Mouse (Mus musculus) embryonic facial prominence, embryonic 11.5 days (tissue): Measurements from ENCODE around the gene Taok3. TPM values are rescaled to one million over a fixed set of nuclear protein-coding genes. Genes with fewer than 3 reads are reported as not detected.
A peak's percentile ranks its signal among the peaks of the same experiment; 100 is the strongest.

Source experiments
- ATAC-seq: fragments of 200-750 bp; cut with Nextera tagmentation; replicated peaks from 2 replicates; pipeline ENCODE4 v1.8.0; 2017; ENCODE audit warnings: low read depth; ENCODE audit not compliant: insufficient number of reproducible peaks, low FRiP score, low TSS enrichment
- DNase-seq: peaks from one replicate; pipeline ENCODE4 v3.0.0-alpha.2; 2015; ENCODE audit warnings: low spot score
- H3K27ac ChIP-seq: fragments of 300-500 bp; sonication (generic); replicated peaks from 2 replicates; pipeline ENCODE4 v1.5.1; 2014; ENCODE audit warnings: mild to moderate bottlenecking, low read depth, low read length, control low read depth
- H3K27me3 ChIP-seq: fragments of 300-500 bp; sonication (generic); 2 replicates; pipeline ENCODE4 v1.6.1; 2014; ENCODE audit warnings: mild to moderate bottlenecking, low read length, moderate library complexity, mixed read lengths; ENCODE audit not compliant: control insufficient read depth, insufficient read depth
- H3K36me3 ChIP-seq: fragments of 300-500 bp; sonication (generic); replicated peaks from 2 replicates; pipeline ENCODE4 v1.6.1; 2014; ENCODE audit warnings: low read depth, mild to moderate bottlenecking, low read length, moderate library complexity, mixed read lengths; ENCODE audit not compliant: control insufficient read depth, insufficient read depth
- H3K4me1 ChIP-seq: fragments of 300-500 bp; sonication (generic); 2 replicates; pipeline ENCODE4 v1.6.1; 2014; ENCODE audit warnings: low read length, mixed read lengths; ENCODE audit not compliant: control insufficient read depth, insufficient read depth
- H3K4me2 ChIP-seq: fragments of 300-500 bp; sonication (generic); 2 replicates; pipeline ENCODE4 v1.6.1; 2014; ENCODE audit warnings: low read depth, mild to moderate bottlenecking, control low read depth, low read length, moderate library complexity
- H3K4me3 ChIP-seq: fragments of 300-500 bp; sonication (generic); 2 replicates; pipeline ENCODE4 v1.5.1; 2014; ENCODE audit warnings: low read depth, low read length, control low read depth
- H3K9ac ChIP-seq: fragments of 300-500 bp; sonication (generic); replicated peaks from 2 replicates; pipeline ENCODE4 v1.6.1; 2014; ENCODE audit warnings: mild to moderate bottlenecking, control low read depth, low read length
- H3K9me3 ChIP-seq: fragments of 300-500 bp; sonication (generic); replicated peaks from 2 replicates; pipeline ENCODE4 v1.6.1; 2016; ENCODE audit warnings: mild to moderate bottlenecking, low read length, inconsistent platforms, mixed read lengths; ENCODE audit not compliant: control insufficient read depth
- WGBS: fragments of 180-500 bp; shearing (Covaris S2); extraction: QIAGEN DNeasy Blood & Tissue Kit; methylation state at CpG from one replicate; pipeline ENCODE4 v1.1.7; 2014; 5-methylcytosine and 5-hydroxymethylcytosine counted together
- polyA plus RNA-seq: library from polyadenylated mRNA; unstranded; fragments of >200 nt; fragmentation: Nextera tagmentation; extraction: Ambion mirVana; gene quantifications from 2 replicates; pipeline ENCODE4 v1.2.1, GENCODE M21; 2014

Taok3 gene
- polyA plus RNA-seq, 1 experiment from 2014 or later = 12.0 TPM

DNA sequence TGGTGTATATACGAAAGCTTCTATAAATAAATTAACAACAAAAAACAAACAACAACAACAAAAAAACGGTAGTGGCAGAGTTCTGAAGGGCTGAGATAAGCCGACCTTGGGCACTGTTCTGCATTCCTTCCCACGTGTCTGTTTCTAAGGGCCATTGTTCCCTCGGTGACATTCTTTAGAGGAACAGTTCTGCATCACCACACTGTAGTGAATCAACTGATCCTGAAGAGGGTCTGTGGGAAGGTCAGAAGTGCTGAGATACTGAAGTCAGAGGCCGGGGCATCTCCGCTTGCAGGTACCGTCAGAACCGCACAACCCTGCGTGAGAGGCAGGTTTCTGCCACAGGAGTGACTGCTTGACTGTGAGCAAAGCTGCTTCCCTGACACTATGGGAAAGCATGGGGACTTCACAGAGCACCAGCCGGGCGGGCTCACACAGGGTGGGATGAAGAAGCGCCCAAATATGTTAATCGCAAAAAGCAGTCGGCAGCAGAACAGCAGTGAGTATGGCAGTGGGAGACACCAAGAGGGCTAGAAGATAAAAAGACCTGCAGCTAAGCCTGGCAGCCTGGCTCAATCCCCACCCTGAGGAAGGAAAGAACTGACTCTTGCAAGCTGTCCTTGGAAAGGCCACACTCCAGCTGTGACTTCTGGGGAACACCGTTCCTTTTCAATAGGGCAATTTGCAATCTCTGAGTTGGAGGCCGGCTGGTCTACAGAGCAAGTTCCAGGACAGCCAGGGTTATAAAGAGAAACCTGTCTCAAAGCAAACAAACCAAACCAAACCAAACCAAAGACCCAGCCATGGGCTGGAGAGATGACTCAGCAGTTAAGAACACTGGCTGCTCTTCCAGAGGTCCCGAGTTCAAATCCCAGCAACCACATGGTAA is 184.0 kb downstream of the Taok3 start:
- H3K9me3 ChIP-seq = no peaks in the 10 kb centered on the region
- no peak overlapping the region for H3K4me3 ChIP-seq
- H3K4me2 ChIP-seq = no peak overlapping the region
- 56% methylated on average over 18 of the region's 18 CpGs for WGBS
- H3K4me1 ChIP-seq = no peaks in the 10 kb centered on the region
- no peak overlapping the region for H3K9ac ChIP-seq
- H3K27ac ChIP-seq = no peak overlapping the region
- H3K27me3 ChIP-seq = no peaks in the 10 kb centered on the region
- ATAC-seq (no peak), DNase-seq (no peak)
- H3K36me3 ChIP-seq = no peaks in the 10 kb centered on the region

GRCm38 (mm10) chr5:117304947-117305346 is 185.0 kb downstream of the Taok3 start:
- DNase-seq (peak; percentile 76), ATAC-seq (no peak)
- no peaks in the 10 kb centered on the region for H3K9me3 ChIP-seq
- no peak overlapping the region for H3K4me2 ChIP-seq
- no peak overlapping the region for H3K27ac ChIP-seq
- no peak overlapping the region for H3K4me3 ChIP-seq
- no peaks in the 10 kb centered on the region for H3K27me3 ChIP-seq
- no peaks in the 10 kb centered on the region for H3K36me3 ChIP-seq
- H3K9ac ChIP-seq = no peak overlapping the region
- no peaks in the 10 kb centered on the region for H3K4me1 ChIP-seq
- WGBS = 68% methylated on average over 7 of the region's 7 CpGs

DNA sequence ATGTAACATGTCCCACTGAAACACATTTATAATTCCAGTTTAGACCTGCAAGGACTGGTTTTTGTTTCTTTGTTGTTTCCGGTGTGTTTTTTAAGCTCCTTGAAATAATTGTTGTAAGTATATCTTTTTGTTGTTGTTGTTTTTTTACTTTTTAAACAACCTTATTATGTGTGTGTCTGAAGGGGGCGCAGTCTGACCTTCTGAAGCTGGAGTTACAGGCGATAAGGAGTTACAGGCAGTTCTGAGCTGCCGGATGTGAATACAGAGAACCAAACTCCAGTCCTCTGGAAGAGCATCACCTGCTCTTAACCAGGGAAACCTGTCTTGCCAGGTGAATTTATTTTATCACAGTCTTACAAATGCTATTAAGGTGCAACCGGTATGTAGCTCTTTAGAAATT is 185.8 kb downstream of the Taok3 start:
- WGBS = 92% methylated on average over 5 of the region's 5 CpGs
- no peak overlapping the region for H3K9ac ChIP-seq
- no peak overlapping the region for H3K4me2 ChIP-seq
- no peaks in the 10 kb centered on the region for H3K36me3 ChIP-seq
- no peak overlapping the region for H3K4me3 ChIP-seq
- no peak overlapping the region for H3K27ac ChIP-seq
- H3K27me3 ChIP-seq = no peaks in the 10 kb centered on the region
- ATAC-seq (no peak), DNase-seq (no peak)
- no peaks in the 10 kb centered on the region for H3K9me3 ChIP-seq
- no peaks in the 10 kb centered on the region for H3K4me1 ChIP-seq

DNA sequence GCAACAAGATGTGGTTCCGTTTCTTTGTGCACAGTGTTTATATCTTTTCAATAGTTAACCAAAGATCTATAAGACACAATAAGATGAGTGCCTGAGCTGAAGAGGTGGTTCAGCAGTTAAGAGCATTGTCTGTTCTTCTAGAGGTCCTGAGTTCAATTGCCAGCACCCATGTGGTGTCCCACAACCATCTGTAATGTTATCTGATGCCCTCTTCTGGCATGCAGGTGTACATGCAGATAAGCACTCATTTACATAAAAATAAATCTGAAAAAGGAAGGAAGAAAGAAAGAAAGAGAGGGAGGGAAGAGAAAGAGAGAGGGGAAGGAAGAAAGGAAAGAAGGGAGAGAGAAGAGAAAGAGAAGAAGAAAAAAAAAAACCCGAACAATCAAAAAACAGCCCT is 186.9 kb downstream of the Taok3 start:
- ATAC-seq = no peak
- no peaks in the 10 kb centered on the region for H3K4me1 ChIP-seq
- no peaks in the 10 kb centered on the region for H3K9me3 ChIP-seq
- H3K27ac ChIP-seq = no peak overlapping the region
- H3K27me3 ChIP-seq = no peaks in the 10 kb centered on the region
- WGBS = 96% methylated on average over 2 of the region's 2 CpGs
- H3K4me2 ChIP-seq = no peak overlapping the region
- H3K9ac ChIP-seq = no peak overlapping the region
- no peak for DNase-seq
- H3K36me3 ChIP-seq = no peaks in the 10 kb centered on the region
- no peak overlapping the region for H3K4me3 ChIP-seq

DNA sequence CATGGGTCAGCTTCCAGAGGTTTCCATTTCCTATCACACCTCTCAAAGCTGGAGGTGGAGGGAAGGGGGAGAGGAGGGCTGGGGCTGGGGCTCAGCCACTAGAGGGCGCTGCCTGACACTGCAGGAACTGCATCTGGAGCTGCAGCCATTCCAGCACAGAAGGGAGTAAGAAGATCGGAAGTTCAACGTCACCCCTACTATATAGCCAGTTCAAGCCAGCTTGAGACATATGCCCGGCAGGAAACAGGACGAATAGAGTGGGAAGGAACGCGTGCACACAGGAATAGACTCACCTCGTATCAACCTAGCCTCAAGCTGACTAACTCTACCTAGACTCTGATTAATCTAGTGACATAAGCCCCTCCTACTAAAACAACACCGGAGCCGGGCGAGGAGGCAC is 187.8 kb downstream of the Taok3 start:
- DNase-seq = peak; percentile 68
- 38% methylated on average over 11 of the region's 11 CpGs for WGBS
- no peaks in the 10 kb centered on the region for H3K4me1 ChIP-seq
- H3K9me3 ChIP-seq = no peaks in the 10 kb centered on the region
- H3K9ac ChIP-seq = no peak overlapping the region
- H3K36me3 ChIP-seq = no peaks in the 10 kb centered on the region
- no peak overlapping the region for H3K27ac ChIP-seq
- H3K4me3 ChIP-seq = no peak overlapping the region
- H3K27me3 ChIP-seq = no peaks in the 10 kb centered on the region
- no peak overlapping the region for H3K4me2 ChIP-seq
- ATAC-seq = no peak

DNA sequence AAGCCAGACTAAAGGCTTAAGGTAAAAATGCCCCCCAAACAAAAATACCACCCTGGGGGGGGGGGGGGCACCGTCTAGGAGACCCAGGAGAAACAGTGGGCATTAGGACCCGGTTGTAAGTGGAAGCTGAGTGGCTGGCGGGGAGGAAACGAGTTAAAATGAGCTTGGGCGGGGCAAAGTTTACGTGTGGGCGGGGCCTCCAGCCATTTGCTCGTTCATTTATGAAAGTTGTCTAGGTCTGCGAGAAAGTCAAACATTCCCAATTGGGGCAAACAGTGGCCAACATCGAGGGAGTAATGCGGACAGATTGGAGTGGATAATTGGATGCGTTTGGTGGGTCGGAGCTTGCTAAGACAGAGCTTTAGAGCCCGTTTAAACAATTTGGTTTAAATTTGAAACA is 193.5 kb downstream of the Taok3 start:
- peak; percentile 62 for DNase-seq
- Histone ChIP-seq H3K36me3 (no peaks in the 10 kb centered on the region), H3K4me2 (peak overlapping the region; percentile 17; the same call in 1 of the 2 replicates), H3K27me3 (0 out of 2 replicates have a peak, but pooled peaks cover 3% of the 10 kb centered on the region), H3K27ac (no peak overlapping the region), H3K4me1 (no peaks in the 10 kb centered on the region), H3K9me3 (no peaks in the 10 kb centered on the region), H3K9ac (no peak overlapping the region), H3K4me3 (no peak overlapping the region)
- 24% methylated on average over 14 of the region's 14 CpGs for WGBS
- 0 out of 2 replicates have a peak, but pooled peaks have one; percentile 29 for ATAC-seq

GRCm38 (mm10) chr5:117313909-117314308 is 194.0 kb downstream of the Taok3 start:
- Histone ChIP-seq H3K4me3 (no peak overlapping the region), H3K9ac (no peak overlapping the region), H3K27ac (no peak overlapping the region), H3K4me1 (no peaks in the 10 kb centered on the region), H3K4me2 (no peak overlapping the region), H3K36me3 (no peaks in the 10 kb centered on the region), H3K9me3 (no peaks in the 10 kb centered on the region), H3K27me3 (0 out of 2 replicates have a peak, but pooled peaks cover 3% of the 10 kb centered on the region)
- no peak for ATAC-seq
- WGBS = 31% methylated on average over 10 of the region's 10 CpGs
- no peak for DNase-seq

DNA sequence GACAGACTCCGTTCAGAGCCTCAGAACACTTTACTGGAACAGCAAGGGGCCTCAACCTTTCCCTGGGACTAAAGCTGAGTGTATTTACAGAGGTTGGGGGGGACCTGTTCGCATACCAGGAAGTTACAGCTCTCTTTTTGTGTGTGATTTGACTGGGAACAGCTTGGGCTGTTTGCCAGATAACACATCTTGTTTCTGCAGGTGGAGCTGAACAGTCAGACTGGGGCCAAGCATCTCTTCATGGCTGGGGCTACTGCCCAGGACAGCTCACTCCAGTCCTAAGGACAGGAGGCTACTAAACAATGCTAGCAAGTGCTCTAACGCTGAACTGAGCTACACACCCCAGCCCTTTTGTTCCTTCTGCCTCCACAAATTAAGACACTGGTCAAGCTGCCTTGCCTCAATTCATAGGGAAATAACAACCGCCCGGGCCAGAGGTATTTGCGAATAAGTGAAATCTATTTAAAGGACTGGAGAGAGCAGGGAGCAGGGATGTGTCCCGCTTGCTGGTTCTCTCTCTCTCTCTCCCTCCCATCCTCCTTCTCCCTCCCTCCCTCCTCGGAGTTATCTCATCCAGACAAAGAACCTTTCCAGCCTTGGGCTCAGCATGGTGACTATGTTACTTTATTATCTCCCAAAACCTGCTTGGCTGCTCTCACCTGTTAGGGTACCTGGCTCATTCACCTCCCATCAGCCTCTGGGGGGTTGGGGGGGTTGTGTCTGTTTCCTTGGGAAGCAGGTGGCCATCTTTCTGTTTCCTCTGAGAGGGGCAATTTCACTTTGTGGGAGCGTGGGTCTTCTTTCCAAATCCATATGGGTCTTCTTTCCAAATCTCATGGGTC is 194.9 kb downstream of the Taok3 start:
- H3K9ac ChIP-seq = no peak overlapping the region
- no peaks in the 10 kb centered on the region for H3K9me3 ChIP-seq
- no peak overlapping the region for H3K4me3 ChIP-seq
- DNase-seq (no peak), ATAC-seq (no peak)
- no peak overlapping the region for H3K27ac ChIP-seq
- 0 out of 2 replicates have a peak, but pooled peaks cover 3% of the 10 kb centered on the region for H3K27me3 ChIP-seq
- WGBS = 26% methylated on average over 9 of the region's 9 CpGs
- H3K4me2 ChIP-seq = no peak overlapping the region
- no peaks in the 10 kb centered on the region for H3K4me1 ChIP-seq
- H3K36me3 ChIP-seq = no peaks in the 10 kb centered on the region
